Comparison of ENCODE assay signal across 32 mouse cellular contexts in the genomic region with DNA sequence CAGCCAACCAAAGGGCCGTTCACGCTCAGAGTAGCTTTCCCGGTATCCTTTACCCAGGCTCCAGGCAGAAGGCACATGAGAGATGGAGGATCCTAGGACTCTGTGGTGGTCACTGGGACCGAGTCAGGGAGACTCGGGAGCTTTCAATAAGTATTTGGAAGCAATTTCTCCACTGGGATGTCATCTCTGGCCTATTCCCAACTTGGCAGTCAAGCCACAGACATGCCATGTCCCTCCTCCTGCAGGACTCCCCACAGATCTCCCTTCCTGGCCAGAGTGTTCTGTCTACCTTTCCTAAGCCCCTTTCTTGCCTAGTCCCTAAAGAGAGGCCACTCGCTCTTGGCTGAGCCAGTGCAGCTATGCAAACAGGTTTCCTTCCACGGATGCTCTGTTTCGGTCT. TPM values are rescaled to one million over a fixed set of nuclear protein-coding genes. Genes with fewer than 3 reads are reported as not detected.
DNase-seq lines count a peak whose midpoint lies in the region; ATAC-seq and TF ChIP-seq lines count a peak whose summit lies in the region.
"Had no signal": no experiment of that assay in that cellular context is flagged by ENCODE, and none has a peak within 500 bp of the region (broad histone marks: within the 10 kb centered on the region; RNA-seq: fewer than 3 reads in every experiment).

No protein-coding gene starts in this region.

- H3K36me3 ChIP-seq in spleen, adult 2 months (ENCODE audit: control insufficient read depth, insufficient read depth, low read length) = peaks cover 9% of the 10 kb centered on the region; the same call in 1 of the 2 replicates
- H3K36me3 ChIP-seq: embryonic facial prominence, embryonic 10.5 days; embryonic facial prominence, embryonic 15.5 days; forebrain, embryonic 12.5 days; G1E; heart, embryonic 12.5 days; hindbrain, embryonic 13.5 days; kidney, embryonic 15.5 days; midbrain, embryonic 12.5 days; neural tube, embryonic 12.5 days had no signal

- 92% methylated on average over 8 of the region's 8 CpGs for WGBS in spleen, adult 2 months

- TF ChIP-seq POLR2A in spleen, adult 2 months (IDR thresholded peaks at IDR 0.05; ENCODE audit: low read depth, low read length) = no peak

- peaks cover 6% of the 10 kb centered on the region; the same call in 1 of the 2 replicates for H3K4me1 ChIP-seq in spleen, adult 2 months (ENCODE audit: control insufficient read depth, insufficient read depth, insufficient read length)
- H3K4me1 ChIP-seq: embryonic facial prominence, embryonic 10.5 days; hindbrain, embryonic 13.5 days; neural tube, embryonic 12.5 days had no signal

- ATAC-seq in cerebellum, adult (ENCODE audit: insufficient number of reproducible peaks, low FRiP score, low TSS enrichment) = peak; percentile 15; the same call in 1 of the 2 replicates
- no peak for ATAC-seq in CD4-positive, CD25-positive, alpha-beta regulatory T cell, adult 4 months

- H3K27me3 ChIP-seq in spleen, adult 2 months (ENCODE audit: control insufficient read depth, insufficient read depth, low read length) = no peaks in the 10 kb centered on the region
- H3K27me3 ChIP-seq: embryonic facial prominence, embryonic 15.5 days; hindbrain, embryonic 13.5 days; kidney, embryonic 15.5 days; neural tube, embryonic 12.5 days had no signal

- no peak overlapping the region for H3K4me3 ChIP-seq in left cerebral cortex, adult 2 months
- H3K4me3 ChIP-seq in spleen, adult 2 months (ENCODE audit: extremely low read depth, insufficient read depth, insufficient read length) = no peak overlapping the region
- H3K4me3 ChIP-seq: embryonic facial prominence, embryonic 10.5 days; embryonic facial prominence, embryonic 15.5 days; forebrain, embryonic 12.5 days; heart, embryonic 12.5 days; hindbrain, embryonic 13.5 days; kidney, embryonic 15.5 days; layer of hippocampus, adult 2 months; megakaryocyte, embryonic 14.5 days; midbrain, embryonic 12.5 days; myocyte; neural tube, embryonic 12.5 days had no signal

- no peak overlapping the region for H3K27ac ChIP-seq in left cerebral cortex, adult 2 months
- peak overlapping the region; percentile 26 for H3K27ac ChIP-seq in spleen, adult 2 months (ENCODE audit: insufficient read depth, low read length)
- H3K27ac ChIP-seq: embryonic facial prominence, embryonic 10.5 days; embryonic facial prominence, embryonic 15.5 days; forebrain, embryonic 12.5 days; hindbrain, embryonic 13.5 days; kidney, embryonic 15.5 days; layer of hippocampus, adult 2 months; liver, embryonic 14.5 days; midbrain, embryonic 12.5 days; neural tube, embryonic 12.5 days had no signal

- intact Hi-C loops in left cerebral cortex, postnatal 4 days (cut with DNase I) = no loop called here
- intact Hi-C loops in left cerebral cortex, adult 2 months (cut with DNase I) = no loop called here
- intact Hi-C loops in gastrocnemius, postnatal 36 days (cut with DNase I) = no loop called here

- DNase-seq in cerebellum, adult 11 months = no peak
- peak; percentile 21 for DNase-seq in left cerebral cortex, postnatal 4 days
- no peak for DNase-seq in left cerebral cortex, adult 2 months (ENCODE audit: extremely low spot score in 1 of 2, low spot score in 2 of 2)
- no peak for DNase-seq in spleen, adult 2 months (ENCODE audit: low read depth in 1 of 2, low spot score in 2 of 2)
- DNase-seq in spleen, adult 18-20 months = no peak
- no peak for DNase-seq in gastrocnemius, postnatal 36 days
- DNase-seq: adrenal gland, adult 8-10 months; gastrocnemius, postnatal 14 days; heart, adult 11 months; heart, postnatal 4 days; kidney, adult 18-20 months; kidney, postnatal 36 days; lung, adult 2 months; lung, postnatal 4 days; right cerebral cortex, adult 18-20 months; right cerebral cortex, postnatal 4 days had no signal

- no peak for TF ChIP-seq CTCF in left cerebral cortex, adult 2 months (IDR thresholded peaks at IDR 0.05)
- TF ChIP-seq CTCF in spleen, adult 2 months (IDR thresholded peaks at IDR 0.05; ENCODE audit: extremely low read depth, insufficient read depth, insufficient read length, insufficient replicate concordance) = no peak

RNA-seq across cellular contexts. Expression of a gene that starts 35.9 kb away (rescaled TPM):
- total RNA-seq in left cerebral cortex, postnatal 4 days (2021) = 1 to 10 TPM; 1.8 to 1.9 TPM
- total RNA-seq in left cerebral cortex, adult 2 months (2021) = 1 to 10 TPM; 3.7 to 4.4 TPM
- polyA plus RNA-seq in spleen, adult 2 months (2012; rRNA removed) = 21.4 and 25.6 TPM in 2 replicates
- 10 to 100 TPM; 18.3 to 20.4 TPM for polyA plus RNA-seq in CD4-positive, CD25-positive, alpha-beta regulatory T cell, adult 4 months (2017; shearing (Covaris generic))
- 1 to 10 TPM; 4.4 to 4.8 TPM for total RNA-seq in gastrocnemius, postnatal 36 days (2021)
- polyA plus RNA-seq: G1E had no signal

RNA-seq across cellular contexts. Expression of a gene that starts 46.0 kb away (rescaled TPM):
- total RNA-seq in left cerebral cortex, postnatal 4 days (2021) = 1 to 10 TPM; 3.0 to 3.4 TPM
- total RNA-seq in left cerebral cortex, adult 2 months (2021) = 1 to 10 TPM; 3.1 to 3.7 TPM
- 1.1 TPM in 2 replicates for polyA plus RNA-seq in spleen, adult 2 months (2012; rRNA removed)
- polyA plus RNA-seq in CD4-positive, CD25-positive, alpha-beta regulatory T cell, adult 4 months (2017; shearing (Covaris generic)) = 10 to 100 TPM in 1 of 2 experiments, 1 to 10 TPM in 1; 8.9 to 12.5 TPM
- 1 to 10 TPM; 3.7 to 4.6 TPM for total RNA-seq in gastrocnemius, postnatal 36 days (2021)
- total RNA-seq: G1E had no signal
- polyA plus RNA-seq: C2C12, G1E, myocyte had no signal
